Mouse (Mus musculus) T-helper 17 cell (primary cell): Measurements from ENCODE around the gene BC004004.

ENCODE experiments used
- in situ Hi-C, 2 experiments: fragments of 300-600 bp; cut with MboI, MseI; formaldehyde crosslinking; loops; 1 replicate in 1 of 2; 2 replicates in 1 of 2; pipeline ENCODE4 v1.15.1; 2025; ENCODE audit warnings: high pct_unique_total_duplicates in 2 of 2

The BC004004 gene

DNA sequence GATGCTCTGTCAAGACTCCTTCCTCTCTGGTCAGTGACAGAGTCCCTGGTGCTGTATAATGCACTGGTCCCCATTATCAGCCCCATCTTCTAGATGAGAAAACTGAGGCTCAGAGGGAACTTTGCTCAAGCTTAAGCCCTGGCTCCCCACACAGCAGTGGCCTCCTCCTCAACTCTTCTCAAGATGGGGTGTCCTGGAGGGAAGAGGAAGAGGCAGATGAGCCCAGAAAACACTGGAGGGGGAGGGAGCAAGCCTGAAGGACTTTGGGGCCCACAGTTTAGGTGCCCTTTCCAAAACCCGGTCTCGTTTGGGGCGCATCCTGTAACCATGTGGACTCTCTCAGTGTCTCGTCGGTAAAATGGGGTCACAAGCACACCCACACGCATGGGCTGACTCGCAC lies 50.9 kb downstream of the BC004004 start:
- in situ Hi-C loops: no loop called here

DNA sequence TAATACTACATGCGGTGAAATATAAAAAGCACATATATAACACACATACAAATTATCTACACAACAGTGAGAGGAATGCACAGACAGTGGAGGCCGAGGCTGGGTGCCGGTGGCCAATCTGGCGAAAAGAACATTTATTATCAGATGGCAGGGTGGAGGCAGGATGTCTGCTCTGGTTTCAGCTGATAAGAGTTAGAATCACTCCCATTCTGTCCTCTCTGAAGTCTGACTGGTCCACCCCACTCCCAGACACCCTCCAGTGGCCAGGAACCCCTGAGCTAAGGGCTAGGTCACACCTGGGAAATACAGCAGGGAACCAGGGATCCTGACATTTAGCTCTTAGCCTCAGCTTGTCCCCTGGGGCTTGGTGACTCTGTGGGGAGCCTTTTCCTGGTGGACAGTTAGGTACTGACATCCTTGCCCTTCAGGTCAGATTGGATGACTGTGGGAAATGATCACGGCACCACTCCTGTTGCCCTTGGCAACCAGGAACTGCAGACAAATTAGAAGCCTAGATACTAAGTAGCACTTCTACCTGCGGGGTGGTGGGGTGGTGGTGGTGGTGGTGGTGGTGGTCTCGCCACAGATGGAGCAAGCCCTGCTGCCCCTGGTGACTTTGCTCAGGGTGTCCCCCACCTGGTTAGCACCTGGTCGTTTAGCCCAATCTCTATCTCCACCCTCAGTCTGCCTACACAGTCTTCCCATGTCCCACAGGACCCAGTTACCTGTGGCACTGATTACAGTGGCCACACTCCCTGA lies 51.5 kb downstream of the BC004004 start:
- in situ Hi-C loops: loop anchor here in 1 of 2 experiments (5.0 kb wide), 1 partner anchor 37 kb away; no protein-coding TSS in a partner anchor

- in situ Hi-C loops: loop anchor here in 1 of 2 experiments (5.0 kb wide), 1 partner anchor 35 kb away; no protein-coding TSS in a partner anchor
These were observed 53.4 kb downstream of the BC004004 start for GRCm38 (mm10) chr17:29321765-29322602.

- in situ Hi-C loops: loop anchor here in 1 of 2 experiments (5.0 kb wide), 1 partner anchor 35 kb away; no protein-coding TSS in a partner anchor
These were observed 54.0 kb downstream of the BC004004 start for GRCm38 (mm10) chr17:29322603-29322962.

DNA sequence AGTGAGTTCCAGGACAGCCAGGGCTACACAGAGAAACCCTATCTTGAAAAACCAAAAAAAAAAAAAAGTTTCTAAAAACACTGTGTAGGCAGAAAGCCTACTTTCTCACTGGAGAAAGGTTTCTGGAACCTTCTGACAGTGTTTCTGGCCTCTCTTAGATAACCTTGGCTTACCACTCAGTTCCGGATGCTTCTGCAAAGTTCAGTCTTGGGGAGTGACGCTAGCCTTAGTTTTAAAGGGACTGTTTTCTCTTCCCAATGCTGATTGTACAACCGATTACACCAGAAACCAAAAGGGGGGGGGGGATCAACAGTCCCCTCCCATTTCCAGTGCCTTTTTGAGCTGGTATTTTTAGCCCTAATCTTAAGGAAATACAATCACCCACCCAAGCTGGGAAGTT lies 55.0 kb downstream of the BC004004 start:
- in situ Hi-C loops: loop anchor here in 1 of 2 experiments (5.0 kb wide), 1 partner anchor 34 kb away; no protein-coding TSS in a partner anchor

GRCm38 (mm10) chr17:29325831-29326230 lies 57.2 kb downstream of the BC004004 start:
- in situ Hi-C loops: no loop called here

DNA sequence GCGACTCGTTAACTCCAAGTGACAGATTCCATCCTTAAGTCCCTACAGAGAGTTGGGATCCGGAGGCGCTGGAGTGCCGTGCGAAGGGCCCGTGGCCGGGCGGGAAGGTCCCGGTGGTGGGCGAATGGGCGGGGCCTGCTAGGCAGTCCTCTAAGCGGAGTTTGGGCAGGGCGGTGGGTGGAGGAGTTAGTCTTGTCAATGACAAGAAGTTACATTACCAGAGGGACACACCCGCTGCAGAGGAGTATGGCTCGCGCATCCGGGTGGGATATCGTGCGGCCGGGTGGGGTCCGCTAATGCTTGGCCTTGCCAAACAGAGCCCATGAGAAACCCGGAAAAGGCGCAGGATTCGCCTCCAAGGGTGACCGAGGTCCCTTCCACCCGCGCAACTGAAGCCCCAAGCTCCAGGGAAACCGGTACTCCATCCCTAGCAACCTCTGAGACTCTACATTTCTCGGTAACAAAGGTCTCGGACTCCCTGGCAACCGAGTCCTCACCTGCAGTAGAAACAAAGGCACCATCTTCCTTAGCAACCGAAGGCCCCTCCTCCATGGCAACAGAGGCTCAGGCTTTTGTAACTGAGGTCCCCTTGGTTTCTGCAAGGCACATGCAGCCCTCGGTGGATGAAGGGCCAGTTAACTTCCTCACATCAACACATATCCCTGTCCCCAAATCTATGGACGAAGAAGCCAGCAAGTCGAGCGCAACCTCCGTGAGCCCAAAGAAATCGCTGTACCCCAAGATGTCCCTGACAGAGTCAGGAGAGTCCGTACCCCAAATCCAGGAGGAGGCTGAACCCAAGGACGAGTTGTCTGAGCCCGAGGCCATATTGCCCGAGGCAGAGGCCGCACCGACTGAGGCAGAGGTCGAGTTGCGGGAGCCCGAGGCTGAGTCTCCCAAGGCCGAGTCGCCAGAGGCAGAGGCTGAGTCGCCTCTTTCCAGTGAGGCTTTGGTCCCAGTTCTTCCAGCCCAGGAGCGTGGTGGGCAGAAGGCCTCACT lies 58.2 kb downstream of the BC004004 start:
- in situ Hi-C loops: no loop called here

- in situ Hi-C loops: no loop called here
These were observed 59.1 kb downstream of the BC004004 start for GRCm38 (mm10) chr17:29327691-29328090.

GRCm38 (mm10) chr17:29330221-29330620 lies 61.6 kb downstream of the BC004004 start:
- in situ Hi-C loops: no loop called here

DNA sequence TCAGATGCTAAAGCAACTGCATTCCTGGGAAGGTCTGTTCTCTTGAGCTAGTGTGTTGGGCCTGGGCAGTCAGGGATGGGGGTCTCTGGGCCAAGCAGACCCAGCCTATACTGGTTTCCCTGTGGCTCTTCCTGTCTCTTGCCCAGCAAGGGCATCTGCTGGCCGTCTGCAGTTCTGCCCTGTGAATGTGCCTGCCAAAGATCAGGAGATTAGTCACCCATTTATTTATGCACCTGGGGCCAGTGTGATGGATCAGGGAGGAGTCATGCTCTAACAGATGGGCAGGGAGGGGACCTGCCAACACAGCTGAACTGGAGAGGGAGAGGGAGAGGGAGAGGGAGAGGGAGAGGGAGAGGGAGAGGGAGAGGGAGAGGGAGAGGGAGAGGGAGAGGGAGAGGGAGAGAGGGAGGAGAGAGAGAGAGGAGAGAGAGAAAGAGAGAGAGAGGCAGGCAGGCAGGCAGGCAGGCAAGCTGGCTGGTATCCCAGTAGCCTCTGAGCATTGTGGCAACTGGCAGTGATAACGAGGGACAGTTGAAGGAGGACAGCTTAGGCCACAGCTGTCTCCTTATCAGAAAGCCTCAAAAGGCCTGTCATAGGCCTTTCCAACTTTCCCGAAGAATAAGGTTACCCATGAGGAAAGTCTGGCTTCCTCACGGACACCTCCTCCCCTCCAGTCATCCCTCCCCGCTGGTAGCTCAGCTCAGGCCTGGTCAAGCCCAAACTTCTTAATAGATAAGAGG lies 62.3 kb downstream of the BC004004 start:
- in situ Hi-C loops: no loop called here

DNA sequence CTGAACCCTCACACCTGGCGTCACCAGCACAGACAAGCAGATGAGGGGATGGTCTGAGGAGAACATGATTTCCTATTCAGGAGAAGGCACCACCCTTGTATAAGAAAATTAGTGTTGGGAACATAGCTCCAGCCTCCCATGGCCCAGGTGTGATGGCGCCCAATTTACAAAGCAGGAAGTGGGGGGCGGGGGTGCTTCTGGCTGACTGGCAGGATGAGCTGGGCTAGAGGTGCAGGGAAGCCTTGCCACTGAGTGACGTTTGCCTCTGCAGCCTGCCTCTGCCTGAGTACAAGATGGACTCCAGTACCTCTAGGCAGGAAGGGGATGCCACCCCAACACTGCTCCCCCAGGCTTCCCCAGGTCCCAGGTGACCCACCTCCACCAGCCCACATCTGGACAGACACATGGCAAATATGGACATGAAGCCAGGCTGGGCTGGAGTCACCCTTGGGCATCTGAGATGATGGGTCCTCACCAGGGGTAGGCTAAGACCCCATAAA lies 63.6 kb downstream of the BC004004 start:
- in situ Hi-C loops: no loop called here

DNA sequence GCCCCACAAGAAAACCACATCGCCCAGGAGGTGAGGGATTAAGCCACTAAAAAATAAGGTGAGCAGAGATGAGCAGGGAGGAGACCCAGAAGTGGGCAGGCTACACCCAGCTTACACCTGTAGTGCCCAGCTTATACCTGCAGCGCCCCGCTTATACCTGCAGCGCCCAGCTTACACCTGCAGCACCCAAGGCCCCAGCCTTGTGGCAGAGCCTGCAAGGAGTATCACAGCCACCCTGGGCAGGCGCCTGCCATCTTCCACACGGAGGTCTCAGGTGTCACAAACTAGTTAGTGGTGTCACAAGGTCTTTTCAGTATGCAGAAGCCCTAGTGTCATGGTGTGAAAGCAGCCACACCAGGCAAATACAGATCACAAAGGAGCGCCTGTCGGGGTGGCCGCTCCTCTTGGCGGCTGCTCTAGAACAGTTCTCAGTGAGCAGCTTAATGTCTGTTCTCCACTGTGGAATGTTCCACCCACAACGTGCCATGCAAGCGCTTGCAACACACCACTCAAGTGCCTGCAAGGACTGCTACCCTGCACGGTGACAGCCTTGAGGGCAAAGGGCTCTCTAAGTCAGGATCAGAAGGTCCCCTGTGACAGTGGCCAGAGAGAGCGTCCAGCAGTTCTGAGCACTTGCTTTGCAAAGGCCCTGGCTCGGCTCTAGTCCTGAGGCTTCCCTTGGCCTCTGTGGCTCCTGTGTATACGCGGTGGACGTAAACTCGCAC lies 67.8 kb downstream of the BC004004 start:
- in situ Hi-C loops: no loop called here

GRCm38 (mm10) chr17:29337979-29338823 lies 69.6 kb downstream of the BC004004 start:
- in situ Hi-C loops: no loop called here

DNA sequence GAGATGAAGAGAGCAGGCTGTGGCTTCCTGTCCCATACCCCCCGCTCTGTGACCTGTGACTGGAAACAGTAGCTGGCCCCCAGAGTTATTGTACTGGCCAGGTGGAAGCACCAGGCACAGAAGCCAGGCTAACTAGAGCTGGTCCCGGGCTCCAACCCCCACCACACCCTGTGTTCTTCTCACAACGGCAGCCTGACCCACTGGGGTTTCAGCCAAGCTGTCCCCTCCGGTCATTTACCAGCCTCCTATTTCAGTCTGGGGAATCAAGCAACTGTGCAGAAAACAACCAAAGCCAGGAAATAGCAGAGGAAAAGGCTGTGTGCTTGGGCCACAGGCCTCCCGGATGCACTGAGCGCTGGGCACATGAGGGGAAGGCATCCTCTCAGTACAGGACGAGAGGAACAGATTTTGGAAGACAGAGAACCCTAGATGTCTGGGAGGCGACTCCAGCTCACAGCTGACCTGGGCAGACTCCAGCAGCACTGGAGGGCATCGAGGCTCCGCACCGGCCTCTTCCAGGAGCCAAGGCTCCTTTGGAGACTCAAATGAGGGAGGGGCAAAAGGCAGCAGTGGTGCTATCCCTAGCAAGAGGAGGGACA lies 70.7 kb downstream of the BC004004 start:
- in situ Hi-C loops: no loop called here

DNA sequence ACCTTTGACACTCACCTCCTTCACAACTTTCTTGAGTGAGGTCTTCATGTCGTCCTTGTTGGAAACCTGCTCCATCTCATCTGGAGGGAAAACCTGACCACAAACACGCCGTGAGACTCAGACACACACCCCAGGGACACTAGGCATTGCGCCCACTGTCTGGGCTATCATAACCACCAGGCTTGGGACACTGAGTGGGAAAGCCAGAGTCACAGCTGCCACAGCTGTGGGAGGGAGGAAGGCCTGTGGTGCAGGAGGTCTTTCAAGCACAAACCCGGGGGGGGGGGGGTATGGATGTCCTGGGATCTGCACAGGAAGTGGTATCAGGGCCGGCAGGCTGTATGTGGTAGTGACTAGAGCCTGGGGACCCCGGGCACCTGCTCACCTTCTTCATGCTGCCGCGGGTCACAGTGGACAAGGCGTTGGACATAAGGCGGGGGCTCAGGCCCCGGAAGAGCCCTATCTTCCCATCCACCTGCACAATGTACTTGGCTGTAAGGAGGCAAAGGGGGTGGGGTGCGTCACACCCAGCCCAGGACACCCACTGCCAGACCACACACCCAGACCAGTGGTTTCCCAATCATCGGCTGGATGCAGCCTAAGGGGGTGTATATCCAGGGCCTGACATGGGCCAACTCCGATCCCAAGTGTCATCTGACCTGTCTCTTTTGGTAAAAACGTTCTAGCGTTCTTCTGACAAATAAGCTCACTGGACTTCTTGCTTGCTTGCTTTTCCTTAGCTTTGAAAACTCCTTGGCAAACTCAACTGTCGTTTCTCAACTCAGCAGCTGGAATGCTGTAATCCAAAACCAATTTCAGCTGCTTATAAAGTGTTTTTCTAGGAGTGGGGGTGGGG lies 72.0 kb downstream of the BC004004 start:
- in situ Hi-C loops: no loop called here

- in situ Hi-C loops: no loop called here
These were observed 73.0 kb downstream of the BC004004 start for GRCm38 (mm10) chr17:29341591-29342003.
